Mouse (Mus musculus) common myeloid progenitor, adult 5-6 weeks (primary cell): ENCODE results near the gene Ap3b1. TPM values are rescaled to one million over a fixed set of nuclear protein-coding genes. Genes with fewer than 3 reads are reported as not detected.
A peak's percentile ranks its signal among the peaks of the same experiment; 100 is the strongest.
"Not testable (repeated sequence)": the region's sequence is repeated elsewhere in the genome, so short reads cannot be mapped to it uniquely, and the experiment has no call there.

Experiments
- ATAC-seq: replicated peaks from 2 replicates; pipeline ENCODE4 v1.8.0; 2016; ENCODE audit warnings: low read depth, mild to moderate bottlenecking, moderate TSS enrichment, inconsistent platforms; ENCODE audit not compliant: poor library complexity, severe bottlenecking
- total RNA-seq: library from RNA; stranded (forward); fragments of 200-1000, 187-1606 nt; gene quantifications from 2 replicates; pipeline ENCODE4 v1.2.3, GENCODE M21; 2017

Ap3b1 gene
- 103 and 133 TPM in 2 replicates for total RNA-seq

GRCm38 (mm10) chr13:94358401-94359265 lies at the start of gene Ap3b1:
Gene Ap3b1 (plus strand): TSS chr13:94358960.
- ATAC-seq = peak; percentile 61

DNA sequence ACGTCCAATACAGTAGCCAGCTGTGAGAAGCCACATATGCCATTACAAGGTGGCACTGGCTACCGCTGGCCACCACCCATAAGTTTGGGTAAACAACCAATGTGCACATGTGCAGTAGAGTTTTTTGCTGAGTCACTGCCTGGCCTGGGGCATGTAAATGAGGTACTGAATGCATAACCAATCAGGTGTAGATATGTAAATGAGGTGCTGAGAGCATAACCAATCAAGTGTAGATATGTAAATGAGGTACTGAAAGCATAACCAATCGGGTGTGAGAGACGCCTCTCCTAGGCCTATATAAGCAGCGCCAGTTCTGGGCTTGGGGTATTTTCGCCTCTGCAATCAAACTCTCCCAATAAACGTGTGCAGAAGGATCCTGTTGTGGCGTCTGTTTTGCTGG lies 45.9 kb upstream of the Ap3b1 start:
- not testable (repeated sequence) for ATAC-seq

- no peak for ATAC-seq
Observed at GRCm38 (mm10) chr13:94316975-94317511, 41.7 kb upstream of the Ap3b1 start.

DNA sequence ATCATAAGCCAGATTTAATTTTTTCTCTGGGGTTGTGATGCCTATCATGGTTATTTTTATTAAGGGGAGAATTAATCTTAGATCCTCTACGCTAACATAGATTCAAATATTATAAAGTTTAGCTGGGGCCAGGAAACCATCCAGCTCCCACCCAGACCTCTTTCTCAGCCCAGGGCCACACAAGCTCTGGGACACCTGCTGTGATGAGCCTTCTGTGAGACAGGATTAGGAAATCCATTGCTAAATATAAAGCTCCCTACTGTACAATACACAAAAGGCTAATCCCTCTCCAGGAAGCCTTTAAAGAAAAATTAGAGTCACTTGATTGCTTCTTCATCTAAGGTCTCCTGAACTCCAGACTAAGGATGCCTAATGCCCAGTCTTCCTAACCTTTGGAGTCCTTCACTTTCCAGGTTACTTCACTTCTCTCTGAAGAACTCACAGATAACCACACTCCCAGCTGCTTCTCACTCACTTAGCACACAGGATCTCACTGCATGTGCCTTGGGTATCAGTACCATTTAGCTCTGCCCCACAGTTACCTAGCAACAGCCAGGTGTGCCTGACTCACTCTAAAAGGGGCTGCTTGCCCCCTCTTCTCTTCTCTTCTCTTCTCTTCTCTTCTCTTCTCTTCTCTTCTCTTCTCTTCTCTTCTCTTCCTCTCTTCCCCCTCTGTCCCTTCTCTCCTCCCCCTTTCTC lies 37.5 kb upstream of the Ap3b1 start:
- ATAC-seq = no peak

- ATAC-seq = peak; percentile 86
Observed at GRCm38 (mm10) chr13:94322475-94322874, 36.3 kb upstream of the Ap3b1 start.

- peak; percentile 89 for ATAC-seq
Observed at GRCm38 (mm10) chr13:94328063-94328462, 30.7 kb upstream of the Ap3b1 start.

DNA sequence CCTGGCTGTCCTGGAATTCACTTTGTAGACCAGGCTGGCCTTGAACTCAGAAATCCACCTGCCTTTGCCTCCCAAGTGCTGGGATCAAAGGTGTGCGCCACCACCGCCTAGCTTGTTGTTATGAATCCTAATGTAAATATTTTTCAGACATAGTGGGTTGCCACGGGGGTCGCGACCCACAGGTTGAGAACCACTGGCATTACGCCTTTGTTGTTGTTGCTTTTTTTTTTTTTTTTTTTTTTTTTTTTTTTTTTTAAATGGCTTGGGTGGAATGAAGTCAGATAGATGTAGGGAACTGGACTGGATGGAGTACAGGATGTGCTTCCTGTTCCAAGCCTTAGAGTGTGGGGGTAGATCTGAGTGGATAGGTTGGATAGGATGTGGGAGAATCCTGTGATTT lies 29.8 kb upstream of the Ap3b1 start:
- not testable (repeated sequence) for ATAC-seq

- no peak for ATAC-seq
Observed at GRCm38 (mm10) chr13:94330392-94330979, 28.3 kb upstream of the Ap3b1 start.

GRCm38 (mm10) chr13:94338357-94338756 lies 20.4 kb upstream of the Ap3b1 start:
- no peak for ATAC-seq

GRCm38 (mm10) chr13:94343192-94343591 lies 15.6 kb upstream of the Ap3b1 start:
- no peak; the same call in 1 of the 2 replicates for ATAC-seq

GRCm38 (mm10) chr13:94344600-94344999 lies 14.2 kb upstream of the Ap3b1 start:
- ATAC-seq = not testable (repeated sequence)

DNA sequence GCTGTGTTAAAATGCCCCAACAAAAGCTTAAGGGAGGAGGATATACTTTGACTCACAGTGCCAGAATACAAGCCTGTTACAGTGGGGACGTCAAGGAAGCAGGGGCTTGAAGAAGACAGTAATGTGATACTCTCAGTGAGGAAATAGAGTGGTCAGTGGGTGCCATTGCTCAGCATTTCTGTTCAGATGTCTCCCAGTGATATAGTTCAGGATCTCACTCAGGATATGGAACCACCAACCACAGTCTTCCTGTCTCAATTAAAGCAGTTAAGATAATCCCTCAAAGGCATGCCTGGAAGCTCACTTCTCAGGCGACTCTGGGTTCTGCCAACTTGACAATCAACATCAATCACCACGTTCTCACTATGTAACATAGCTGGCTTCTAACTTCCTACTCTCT lies 4.2 kb upstream of the Ap3b1 start:
- ATAC-seq = peak; percentile 71

GRCm38 (mm10) chr13:94358101-94358400 lies 709 bp upstream of the Ap3b1 start:
- ATAC-seq = peak; percentile 22; the same call in 1 of the 2 replicates

- peak; percentile 7; the same call in 1 of the 2 replicates for ATAC-seq
Observed at GRCm38 (mm10) chr13:94359282-94359920, 641 bp downstream of the Ap3b1 start.

DNA sequence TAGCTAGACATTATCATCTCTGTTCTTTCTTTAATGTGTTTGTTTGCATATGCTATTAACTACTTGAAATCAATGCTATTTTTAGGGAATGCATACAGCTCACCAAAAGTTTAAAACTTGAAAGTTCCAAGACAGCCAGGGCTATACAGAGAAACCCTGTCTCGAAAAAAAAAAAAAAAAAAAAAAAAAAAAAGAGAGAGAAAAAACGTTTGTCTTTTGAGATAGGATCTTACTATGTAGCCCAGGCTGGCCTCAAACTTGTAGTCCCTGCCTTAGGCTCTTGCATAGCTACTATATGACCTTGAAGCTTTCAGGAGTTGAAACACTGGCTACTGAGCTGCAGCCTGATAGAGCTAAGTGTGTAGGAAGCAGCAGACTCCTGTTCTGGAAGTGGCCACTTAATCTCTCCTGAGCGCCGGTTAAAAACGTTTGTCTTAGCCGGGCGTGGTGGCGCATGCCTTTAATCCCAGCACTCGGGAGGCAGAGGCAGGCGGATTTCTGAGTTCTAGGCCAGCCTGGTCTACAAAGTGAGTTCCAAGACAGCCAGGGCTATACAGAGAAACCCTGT lies 2.3 kb downstream of the Ap3b1 start:
- not testable (repeated sequence) for ATAC-seq

- ATAC-seq = 0 out of 2 replicates have a peak, but pooled peaks have one; percentile 15
Observed at GRCm38 (mm10) chr13:94364336-94364735, 5.6 kb downstream of the Ap3b1 start.

- ATAC-seq = no peak
Observed at GRCm38 (mm10) chr13:94365108-94365907, 6.5 kb downstream of the Ap3b1 start.

DNA sequence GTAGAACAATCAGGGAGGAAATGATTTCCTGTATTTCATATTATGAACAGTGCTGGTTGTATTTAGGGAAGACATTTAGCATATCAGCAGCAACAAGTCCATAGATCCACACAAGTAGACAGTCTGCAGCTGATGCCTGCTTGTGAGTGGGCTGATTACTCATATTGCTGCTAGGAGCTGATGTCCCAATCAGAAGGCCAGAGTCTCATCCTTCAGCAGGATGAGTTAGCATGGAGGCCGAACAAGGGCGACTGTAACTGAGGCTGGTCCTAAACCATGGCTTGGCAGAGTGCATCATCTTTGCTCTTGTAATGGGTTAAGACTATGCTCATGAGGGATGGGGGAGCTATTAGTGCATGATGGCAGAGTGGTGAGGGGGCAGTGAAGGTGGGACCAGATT lies 9.1 kb downstream of the Ap3b1 start:
- no peak for ATAC-seq

DNA sequence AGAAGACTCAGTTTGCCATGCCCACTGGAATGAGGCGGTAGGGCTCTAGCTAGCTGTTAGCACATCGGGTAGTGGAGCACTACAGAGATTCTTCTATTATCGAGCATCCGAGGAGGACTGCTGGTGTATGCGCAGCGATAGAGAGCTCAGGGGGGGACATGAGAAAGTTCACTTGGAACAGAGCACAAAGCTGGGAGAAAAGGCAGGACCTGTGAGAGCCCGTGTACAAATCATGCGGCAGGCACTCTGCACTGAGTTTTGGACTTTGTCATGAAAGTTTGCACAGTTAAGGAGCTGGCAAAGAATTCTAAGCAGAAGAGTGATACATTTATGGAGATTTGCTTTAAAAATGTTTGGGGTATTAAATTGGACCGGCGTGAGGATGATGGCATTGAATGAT lies 11.8 kb downstream of the Ap3b1 start:
- no peak for ATAC-seq
